ENCODE assay signal across 19 mouse cellular contexts in the genomic region with DNA sequence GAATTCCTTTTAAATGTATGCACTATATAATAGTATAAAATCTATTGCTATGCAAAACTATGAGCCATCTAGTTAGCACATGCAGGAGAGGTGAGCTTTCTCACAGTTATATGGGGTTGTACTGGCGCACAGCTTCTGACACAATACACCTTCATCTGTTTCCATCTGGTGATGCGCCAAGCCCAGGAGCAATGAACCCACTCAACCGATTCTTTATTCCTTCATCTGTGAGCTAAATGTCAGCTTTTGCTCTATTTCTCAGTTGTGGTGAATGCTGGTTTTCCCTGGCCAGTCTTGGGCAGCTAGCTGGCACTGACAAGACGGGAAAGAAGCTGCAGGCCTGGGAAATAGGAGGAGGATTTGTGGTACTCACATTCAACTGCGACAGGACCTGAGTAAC.
DNase-seq lines count a peak whose midpoint lies in the region; ATAC-seq and TF ChIP-seq lines count a peak whose summit lies in the region.
"Had no signal": no experiment of that assay in that cellular context is flagged by ENCODE, and none has a peak within 500 bp of the region (broad histone marks: within the 10 kb centered on the region; RNA-seq: fewer than 3 reads in every experiment).

No protein-coding gene starts in this region.

- H3K4me1 ChIP-seq in forebrain, embryonic 13.5 days = peaks cover 11% of the 10 kb centered on the region; the same call in 1 of the 2 replicates
- no peaks in the 10 kb centered on the region for H3K4me1 ChIP-seq in forebrain, embryonic 12.5 days
- H3K4me1 ChIP-seq in midbrain, embryonic 13.5 days (replicated peaks) = no peaks in the 10 kb centered on the region
- no peaks in the 10 kb centered on the region for H3K4me1 ChIP-seq in midbrain, embryonic 16.5 days (ENCODE audit: control insufficient read depth, insufficient read depth, low read length)
- H3K4me1 ChIP-seq in cerebellum, adult 2 months (ENCODE audit: control insufficient read depth, insufficient read depth, low read length) = no peaks in the 10 kb centered on the region; the same call in 1 of the 2 replicates
- H3K4me1 ChIP-seq: kidney, embryonic 15.5 days; limb, embryonic 12.5 days; liver, embryonic 13.5 days had no signal

- no peak for TF ChIP-seq CTCF in cerebellum, adult 2 months (IDR thresholded peaks at IDR 0.05; ENCODE audit: borderline replicate concordance, insufficient read depth, low read depth, low read length)

- peak overlapping the region; percentile 26; the same call in 1 of the 2 replicates for H3K27ac ChIP-seq in forebrain, embryonic 13.5 days
- H3K27ac ChIP-seq in forebrain, embryonic 12.5 days = no peak overlapping the region
- peak overlapping the region; percentile 25; the same call in 1 of the 2 replicates for H3K27ac ChIP-seq in midbrain, embryonic 13.5 days
- H3K27ac ChIP-seq in midbrain, embryonic 16.5 days (ENCODE audit: low read length) = no peak overlapping the region
- 0 out of 2 replicates have a peak overlapping the region, but pooled peaks have one; percentile 2 for H3K27ac ChIP-seq in cerebellum, adult 2 months (ENCODE audit: insufficient read depth, low read length)
- H3K27ac ChIP-seq: kidney, embryonic 15.5 days; limb, embryonic 12.5 days; liver, embryonic 13.5 days had no signal

- WGBS in forebrain, embryonic 13.5 days = 65% methylated on average over 5 of the region's 5 CpGs
- 81% methylated on average over 5 of the region's 5 CpGs for WGBS in forebrain, embryonic 12.5 days
- 81% methylated on average over 5 of the region's 5 CpGs for WGBS in midbrain, embryonic 13.5 days
- 77% methylated on average over 5 of the region's 5 CpGs for WGBS in midbrain, embryonic 16.5 days
- WGBS in cerebellum, adult 2 months = 21% methylated on average over 5 of the region's 5 CpGs

- no peak overlapping the region for H3K9ac ChIP-seq in forebrain, embryonic 13.5 days
- no peak overlapping the region for H3K9ac ChIP-seq in forebrain, embryonic 12.5 days
- H3K9ac ChIP-seq in midbrain, embryonic 13.5 days (replicated peaks) = no peak overlapping the region
- no peak overlapping the region for H3K9ac ChIP-seq in midbrain, embryonic 16.5 days (ENCODE audit: low read depth, low read length)
- H3K9ac ChIP-seq: kidney, embryonic 15.5 days; limb, embryonic 12.5 days; liver, embryonic 13.5 days; lung, embryonic 14.5 days had no signal

- ATAC-seq in forebrain, embryonic 13.5 days = peak; percentile 59; the same call in 1 of the 2 replicates
- ATAC-seq in forebrain, embryonic 12.5 days (ENCODE audit: low FRiP score) = no peak
- no peak for ATAC-seq in midbrain, embryonic 13.5 days
- ATAC-seq in midbrain, embryonic 16.5 days = no peak
- ATAC-seq: hindbrain, embryonic 16.5 days; intestine, embryonic 16.5 days had no signal

- no peak overlapping the region for H3K4me3 ChIP-seq in forebrain, embryonic 13.5 days
- H3K4me3 ChIP-seq in forebrain, embryonic 12.5 days (replicated peaks) = no peak overlapping the region
- H3K4me3 ChIP-seq in midbrain, embryonic 13.5 days (replicated peaks) = no peak overlapping the region
- no peak overlapping the region for H3K4me3 ChIP-seq in midbrain, embryonic 16.5 days (ENCODE audit: low read depth, low read length)
- no peak overlapping the region for H3K4me3 ChIP-seq in cerebellum, adult 2 months (replicated peaks; ENCODE audit: insufficient read depth, low read depth, low read length)
- H3K4me3 ChIP-seq: kidney, embryonic 15.5 days; limb, embryonic 12.5 days; liver, embryonic 13.5 days had no signal

- DNase-seq in cerebellum, adult 2 months = peak; percentile 63 to 80
- peak; percentile 55 to 58 for DNase-seq in cerebellum, postnatal 36 days
- DNase-seq in adipocyte (ENCODE audit: low spot score) = no peak
- DNase-seq in testis, postnatal 14 days (ENCODE audit: low spot score) = no peak
- DNase-seq: adrenal gland, postnatal 10 days; heart, adult 18-20 months; heart, postnatal 36 days; liver, embryonic 13.5 days; lung, embryonic 14.5 days; lung, postnatal 36 days; thymus, postnatal 14 days had no signal

- no peaks in the 10 kb centered on the region for H3K36me3 ChIP-seq in forebrain, embryonic 13.5 days (ENCODE audit: poor library complexity, severe bottlenecking)
- H3K36me3 ChIP-seq in forebrain, embryonic 12.5 days (replicated peaks) = no peaks in the 10 kb centered on the region
- no peaks in the 10 kb centered on the region for H3K36me3 ChIP-seq in midbrain, embryonic 13.5 days
- no peaks in the 10 kb centered on the region for H3K36me3 ChIP-seq in midbrain, embryonic 16.5 days (ENCODE audit: control insufficient read depth, insufficient read depth, low read length)
- H3K36me3 ChIP-seq: kidney, embryonic 15.5 days; limb, embryonic 12.5 days; liver, embryonic 13.5 days had no signal

- H3K4me2 ChIP-seq in forebrain, embryonic 13.5 days = no peak overlapping the region
- no peak overlapping the region for H3K4me2 ChIP-seq in forebrain, embryonic 12.5 days
- no peak overlapping the region for H3K4me2 ChIP-seq in midbrain, embryonic 13.5 days (replicated peaks)
- H3K4me2 ChIP-seq in midbrain, embryonic 16.5 days (ENCODE audit: low read length) = no peak overlapping the region
- H3K4me2 ChIP-seq: kidney, embryonic 15.5 days; limb, embryonic 12.5 days; liver, embryonic 13.5 days; lung, embryonic 14.5 days had no signal

- H3K27me3 ChIP-seq in forebrain, embryonic 13.5 days = no peaks in the 10 kb centered on the region
- H3K27me3 ChIP-seq in forebrain, embryonic 12.5 days = no peaks in the 10 kb centered on the region
- H3K27me3 ChIP-seq in midbrain, embryonic 13.5 days = no peaks in the 10 kb centered on the region
- no peaks in the 10 kb centered on the region for H3K27me3 ChIP-seq in midbrain, embryonic 16.5 days (ENCODE audit: control insufficient read depth, insufficient read depth, low read depth, low read length)
- H3K27me3 ChIP-seq in cerebellum, adult 2 months (ENCODE audit: control insufficient read depth, insufficient read depth, low read length) = no peaks in the 10 kb centered on the region
- H3K27me3 ChIP-seq: kidney, embryonic 15.5 days; limb, embryonic 12.5 days; liver, embryonic 13.5 days had no signal

- no peaks in the 10 kb centered on the region for H3K9me3 ChIP-seq in forebrain, embryonic 13.5 days (replicated peaks)
- H3K9me3 ChIP-seq in forebrain, embryonic 12.5 days = no peaks in the 10 kb centered on the region
- H3K9me3 ChIP-seq in midbrain, embryonic 13.5 days = no peaks in the 10 kb centered on the region
- no peaks in the 10 kb centered on the region; the same call in 1 of the 2 replicates for H3K9me3 ChIP-seq in midbrain, embryonic 16.5 days (replicated peaks; ENCODE audit: control insufficient read depth, low read length, poor library complexity, severe bottlenecking)
- H3K9me3 ChIP-seq: kidney, embryonic 15.5 days; liver, embryonic 13.5 days had no signal

- TF ChIP-seq POLR2A in cerebellum, adult 2 months (IDR thresholded peaks at IDR 0.05; ENCODE audit: borderline replicate concordance, insufficient read depth, low read length) = no peak

Comparison
In these comparisons a context has a peak if more than half of its experiments do, and no peak if none do; other contexts are left out.
1. H3K27ac ChIP-seq: peak in forebrain, embryonic 13.5 days (single experiment), midbrain, embryonic 13.5 days (single experiment) and cerebellum, adult 2 months (single experiment); none in forebrain, embryonic 12.5 days (single experiment) and midbrain, embryonic 16.5 days (single experiment).
2. DNase-seq: peak in cerebellum, adult 2 months (2 of 2) and cerebellum, postnatal 36 days (2 of 2); none in adipocyte (single experiment) and testis, postnatal 14 days (single experiment).